Mouse (Mus musculus): ENCODE results near the gene Eps8l1. TPM values are rescaled to one million over a fixed set of nuclear protein-coding genes. Genes with fewer than 3 reads are reported as not detected.
A peak's percentile ranks its signal among the peaks of the same experiment; 100 is the strongest.

The Eps8l1 gene
- total and polyA plus RNA-seq, 2 experiments from 2014 or later = 5.8 to 7.7 TPM

- no peaks in the 10 kb centered on the region for H3K4me1 ChIP-seq (ENCODE audit: insufficient read depth, low read length)
- H3K27me3 ChIP-seq (ENCODE audit: insufficient read depth, low read length) = no peaks in the 10 kb centered on the region
- H3K4me3 ChIP-seq (ENCODE audit: low read length) = no peak overlapping the region
- H3K9me3 ChIP-seq (ENCODE audit: low read length) = no peaks in the 10 kb centered on the region
- ATAC-seq (no peak), DNase-seq (ENCODE audit: low spot score) (no peak)
- no peak for TF ChIP-seq CTCF (IDR thresholded peaks at IDR 0.05; ENCODE audit: low read depth)
- H3K27ac ChIP-seq = no peak overlapping the region
- H3K36me3 ChIP-seq (ENCODE audit: insufficient read depth, low read length) = no peaks in the 10 kb centered on the region
- H3K9ac ChIP-seq (replicated peaks; ENCODE audit: low read length) = no peak overlapping the region
- 52% methylated on average over 6 of the region's 6 CpGs for WGBS
- H3K4me2 ChIP-seq (ENCODE audit: low read depth, low read length) = no peak overlapping the region
Measured at GRCm38 (mm10) chr7:4513829-4514712, 53.6 kb downstream of the Eps8l1 start.

DNA sequence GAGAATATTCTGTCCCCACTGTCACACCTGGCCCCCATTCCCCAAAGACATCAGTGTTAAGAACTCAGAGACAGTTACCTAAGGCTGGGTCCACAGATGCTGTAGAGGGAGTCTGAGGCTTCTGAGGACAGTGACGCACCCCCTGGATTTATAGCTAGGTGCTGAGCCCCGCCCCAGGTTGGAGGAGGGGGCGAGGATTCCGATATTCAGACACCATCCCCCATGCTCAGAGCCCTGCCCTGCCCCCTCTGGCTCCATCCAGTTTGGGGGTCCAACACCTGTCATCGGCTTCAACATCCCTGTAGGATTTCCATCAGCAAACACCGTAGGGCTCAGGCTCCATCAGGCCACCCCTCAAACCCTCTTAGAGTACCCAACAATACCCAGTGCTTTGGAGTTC, 55.4 kb downstream of the Eps8l1 start:
- Histone ChIP-seq H3K9me3 (ENCODE audit: low read length) (no peaks in the 10 kb centered on the region), H3K4me2 (ENCODE audit: low read depth, low read length) (no peak overlapping the region), H3K27ac (no peak overlapping the region), H3K27me3 (ENCODE audit: insufficient read depth, low read length) (no peaks in the 10 kb centered on the region), H3K4me3 (ENCODE audit: low read length) (no peak overlapping the region), H3K4me1 (ENCODE audit: insufficient read depth, low read length) (no peaks in the 10 kb centered on the region; the same call in 1 of the 2 replicates), H3K9ac (replicated peaks; ENCODE audit: low read length) (no peak overlapping the region), H3K36me3 (ENCODE audit: insufficient read depth, low read length) (no peaks in the 10 kb centered on the region)
- ATAC-seq = no peak
- TF ChIP-seq CTCF (IDR thresholded peaks at IDR 0.05; ENCODE audit: low read depth) = no peak
- 71% methylated on average over 6 of the region's 6 CpGs for WGBS
- DNase-seq (ENCODE audit: low spot score) = no peak

DNA sequence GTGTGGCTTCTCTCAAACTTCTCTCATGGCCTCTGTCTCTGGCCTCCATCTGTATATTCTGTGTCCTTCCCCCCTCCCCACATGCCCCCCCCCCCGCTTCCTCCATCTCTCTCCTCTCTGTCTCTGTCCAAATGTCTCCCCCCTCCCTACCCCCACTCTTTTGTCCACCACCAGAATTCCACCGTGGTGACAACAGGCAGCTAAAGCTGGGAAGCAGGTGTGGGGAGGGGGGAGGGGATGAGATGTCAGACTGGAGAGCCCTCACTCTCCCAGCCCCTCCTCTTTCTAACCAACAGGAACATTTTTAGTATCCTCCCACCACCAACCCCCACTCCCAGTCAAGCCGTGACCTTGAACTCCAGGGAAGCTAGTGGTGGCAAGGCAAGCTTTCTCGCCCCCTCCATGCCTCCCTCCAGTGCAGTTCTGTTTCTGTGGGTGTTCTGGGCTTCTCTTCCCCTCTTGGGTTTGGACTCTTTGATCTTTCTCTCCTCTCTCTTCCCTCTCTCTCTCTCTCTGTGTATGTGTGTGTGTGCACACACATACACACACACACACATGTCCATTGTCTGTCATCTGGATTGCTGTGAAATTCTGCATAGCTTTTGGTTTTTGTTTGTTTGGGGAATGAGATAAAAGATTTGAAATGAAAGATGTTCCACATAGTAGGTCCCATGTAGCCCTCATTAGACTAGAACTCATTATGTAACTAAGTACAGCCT, 56.0 kb downstream of the Eps8l1 start, which contains the start of gene Tnnt1:
Gene Tnnt1 (minus strand): TSS at position 51 of the 719 bp plus-strand sequence.
- H3K9me3 ChIP-seq (ENCODE audit: low read length) = no peaks in the 10 kb centered on the region
- no peak within 1 kb of the TSS for H3K9ac ChIP-seq (replicated peaks; ENCODE audit: low read length)
- no peaks in the 10 kb centered on the region; the same call in 1 of the 2 replicates for H3K4me1 ChIP-seq (ENCODE audit: insufficient read depth, low read length)
- no peaks in the 10 kb centered on the region for H3K36me3 ChIP-seq (ENCODE audit: insufficient read depth, low read length)
- no peaks in the 10 kb centered on the region for H3K27me3 ChIP-seq (ENCODE audit: insufficient read depth, low read length)
- no peak for DNase-seq (ENCODE audit: low spot score)
- no peak within 1 kb of the TSS for H3K27ac ChIP-seq
- no peak within 1 kb of the TSS for H3K4me3 ChIP-seq (ENCODE audit: low read length)
- TF ChIP-seq CTCF (IDR thresholded peaks at IDR 0.05; ENCODE audit: low read depth) = no peak
- 14% methylated on average over 3 of the region's 4 CpGs for WGBS
- no peak for ATAC-seq
- no peak within 1 kb of the TSS for H3K4me2 ChIP-seq (ENCODE audit: low read depth, low read length)

- Histone ChIP-seq H3K9ac (replicated peaks; ENCODE audit: low read length) (no peak overlapping the region), H3K27me3 (ENCODE audit: insufficient read depth, low read length) (no peaks in the 10 kb centered on the region), H3K4me1 (ENCODE audit: insufficient read depth, low read length) (no peaks in the 10 kb centered on the region; the same call in 1 of the 2 replicates), H3K4me3 (ENCODE audit: low read length) (no peak overlapping the region), H3K27ac (no peak overlapping the region), H3K36me3 (ENCODE audit: insufficient read depth, low read length) (no peaks in the 10 kb centered on the region), H3K4me2 (ENCODE audit: low read depth, low read length) (no peak overlapping the region), H3K9me3 (ENCODE audit: low read length) (no peaks in the 10 kb centered on the region)
- no peak for ATAC-seq
- no peak for DNase-seq (ENCODE audit: low spot score)
- 90% methylated on average over 1 of the region's 1 CpGs for WGBS
- no peak for TF ChIP-seq CTCF (IDR thresholded peaks at IDR 0.05; ENCODE audit: low read depth)
Measured at GRCm38 (mm10) chr7:4518487-4518886, 58.0 kb downstream of the Eps8l1 start.

- peak overlapping the region; percentile 33; the same call in 1 of the 2 replicates for H3K9ac ChIP-seq (replicated peaks; ENCODE audit: low read length)
- ATAC-seq = no peak
Measured at GRCm38 (mm10) chr7:4521231-4522003, 60.9 kb downstream of the Eps8l1 start.

GRCm38 (mm10) chr7:4522292-4522691, 61.8 kb downstream of the Eps8l1 start:
- TF ChIP-seq CTCF (IDR thresholded peaks at IDR 0.05; ENCODE audit: low read depth) = no peak
- ATAC-seq (no peak), DNase-seq (ENCODE audit: low spot score) (no peak)
- Histone ChIP-seq H3K27me3 (ENCODE audit: insufficient read depth, low read length) (no peaks in the 10 kb centered on the region), H3K27ac (no peak overlapping the region), H3K9me3 (ENCODE audit: low read length) (no peaks in the 10 kb centered on the region), H3K4me3 (ENCODE audit: low read length) (no peak overlapping the region), H3K36me3 (ENCODE audit: insufficient read depth, low read length) (no peaks in the 10 kb centered on the region), H3K4me1 (ENCODE audit: insufficient read depth, low read length) (no peaks in the 10 kb centered on the region; the same call in 1 of the 2 replicates), H3K9ac (replicated peaks; ENCODE audit: low read length) (no peak overlapping the region), H3K4me2 (ENCODE audit: low read depth, low read length) (no peak overlapping the region)
- WGBS = 87% methylated on average over 6 of the region's 6 CpGs

More at GRCm38 (mm10) chr7:4521231-4522003, 60.9 kb downstream of the Eps8l1 start:
- Histone ChIP-seq H3K4me3 (ENCODE audit: low read length) (peak overlapping the region; percentile 22), H3K9me3 (ENCODE audit: low read length) (no peaks in the 10 kb centered on the region), H3K27ac (no peak overlapping the region), H3K27me3 (ENCODE audit: insufficient read depth, low read length) (no peaks in the 10 kb centered on the region), H3K36me3 (ENCODE audit: insufficient read depth, low read length) (no peaks in the 10 kb centered on the region), H3K4me1 (ENCODE audit: insufficient read depth, low read length) (no peaks in the 10 kb centered on the region; the same call in 1 of the 2 replicates), H3K4me2 (ENCODE audit: low read depth, low read length) (peak overlapping the region; percentile 46)
- peak; percentile 29 for TF ChIP-seq CTCF (IDR thresholded peaks at IDR 0.05; ENCODE audit: low read depth)
- DNase-seq (ENCODE audit: low spot score) = no peak
- WGBS = 35% methylated on average over 30 of the region's 32 CpGs
